Mouse (Mus musculus) myocyte (in vitro differentiated cells): ENCODE results near the gene Olfr738.

Source experiments
- E2F4 ChIP-seq: IDR thresholded peaks from one replicate; pipeline ENCODE4 v1.6.1; 2011; ENCODE audit warnings: mild to moderate bottlenecking, control low read depth, moderate library complexity; ENCODE audit not compliant: insufficient read depth
- MYOD1 ChIP-seq, 3 experiments: IDR thresholded peaks; one replicate each; pipeline ENCODE4 v1.6.1; 2011; ENCODE audit warnings: control low read depth in 2 of 3, low read depth in 2 of 3, mild to moderate bottlenecking in 2 of 3, moderate library complexity in 1 of 3; ENCODE audit not compliant: insufficient read length in 2 of 3, control insufficient read depth in 1 of 3
- POLR2A ChIP-seq: IDR thresholded peaks from one replicate; pipeline ENCODE4 v1.6.1; 2011; ENCODE audit warnings: low read depth, mild to moderate bottlenecking, control low read depth, moderate library complexity; ENCODE audit not compliant: insufficient read length
- POLR2AphosphoS2 ChIP-seq: IDR thresholded peaks from one replicate; pipeline ENCODE4 v1.6.1; 2011; ENCODE audit warnings: low read depth, control low read depth; ENCODE audit not compliant: insufficient read length
- REST ChIP-seq: IDR thresholded peaks from one replicate; pipeline ENCODE4 v1.6.1; 2011; ENCODE audit warnings: mild to moderate bottlenecking, control low read depth, moderate library complexity; ENCODE audit not compliant: insufficient read depth, insufficient read length
- TCF12 ChIP-seq: IDR thresholded peaks from one replicate; pipeline ENCODE4 v1.6.1; 2011; ENCODE audit warnings: mild to moderate bottlenecking, control low read depth; ENCODE audit not compliant: poor library complexity, insufficient read depth, severe bottlenecking
- TCF3 ChIP-seq: IDR thresholded peaks from one replicate; pipeline ENCODE4 v1.6.1; 2011; ENCODE audit warnings: low read depth, control low read depth; ENCODE audit not compliant: insufficient read length

GRCm38 (mm10) chr14:50407268-50407667 lies at the start of gene Olfr738:
- no peak for TF ChIP-seq TCF12
- no peak for TF ChIP-seq POLR2A
- no peak for TF ChIP-seq E2F4
- no peak for TF ChIP-seq MYOD1 (IDR thresholded peaks at IDR 0.05; ENCODE audit: control insufficient read depth in 1 of 3, insufficient read length in 2 of 3, low read depth in 2 of 3)
- TF ChIP-seq TCF3, result no peak
- TF ChIP-seq REST, result no peak
- no peak for TF ChIP-seq POLR2AphosphoS2
